Mouse (Mus musculus) hindbrain, embryonic 14.5 days (tissue): ENCODE data around the gene Gm5426. TPM values are rescaled to one million over a fixed set of nuclear protein-coding genes. Genes with fewer than 3 reads are reported as not detected.

Source experiments
- ATAC-seq: fragments of 200-750 bp; cut with Nextera tagmentation; 2 replicates; pipeline ENCODE4 v1.8.0; 2017; ENCODE audit warnings: moderate number of reproducible peaks, mild to moderate bottlenecking, moderate TSS enrichment, moderate library complexity; ENCODE audit not compliant: low FRiP score
- DNase-seq: peaks from one replicate; pipeline ENCODE4 v3.0.0-alpha.2; 2015; ENCODE audit warnings: low spot score
- H3K27ac ChIP-seq: fragments of 300-500 bp; sonication (generic); 2 replicates; pipeline ENCODE4 v1.5.1; 2014; ENCODE audit warnings: mild to moderate bottlenecking, moderate library complexity
- H3K27me3 ChIP-seq: fragments of 300-500 bp; sonication (generic); 2 replicates; pipeline ENCODE4 v1.6.1; 2014; ENCODE audit warnings: mild to moderate bottlenecking, low read length, mixed read lengths; ENCODE audit not compliant: control insufficient read depth, insufficient read depth
- H3K36me3 ChIP-seq: fragments of 300-500 bp; sonication (generic); replicated peaks from 2 replicates; pipeline ENCODE4 v1.6.1; 2014; ENCODE audit not compliant: control insufficient read depth, insufficient read depth
- H3K4me1 ChIP-seq: fragments of 300-500 bp; sonication (generic); replicated peaks from 2 replicates; pipeline ENCODE4 v1.6.1; 2014; ENCODE audit warnings: antibody characterized with exemption, low read length, mixed read lengths; ENCODE audit not compliant: control insufficient read depth, insufficient read depth
- H3K4me2 ChIP-seq: fragments of 300-500 bp; sonication (generic); replicated peaks from 2 replicates; pipeline ENCODE4 v1.6.1; 2014; ENCODE audit warnings: mild to moderate bottlenecking, moderate library complexity
- H3K4me3 ChIP-seq: fragments of 300-500 bp; sonication (generic); replicated peaks from 2 replicates; pipeline ENCODE4 v1.5.1; 2014; ENCODE audit warnings: mild to moderate bottlenecking, low read length
- H3K9ac ChIP-seq: fragments of 300-500 bp; sonication (generic); 2 replicates; pipeline ENCODE4 v1.6.1; 2014
- H3K9me3 ChIP-seq: fragments of 300-500 bp; sonication (generic); 2 replicates; pipeline ENCODE4 v1.6.1; 2016; ENCODE audit warnings: low read length; ENCODE audit not compliant: control insufficient read depth
- WGBS: fragments of 180-500 bp; shearing (Covaris S2); extraction: QIAGEN DNeasy Blood & Tissue Kit; methylation state at CpG from one replicate; pipeline ENCODE4 v1.1.7; 2014; 5-methylcytosine and 5-hydroxymethylcytosine counted together
- microRNA-seq: library from miRNA; unstranded; fragments of <30 nt; microRNA quantifications from one replicate; pipeline ENCODE4, GENCODE M21; 2016
- polyA plus RNA-seq: library from polyadenylated mRNA; unstranded; fragments of >200 nt; fragmentation: Nextera tagmentation; extraction: Ambion mirVana; gene quantifications from 2 replicates; pipeline ENCODE4 v1.2.1, GENCODE M21; 2014

The Gm5426 gene
- polyA plus RNA-seq, 1 experiment from 2014 or later: not detected

DNA sequence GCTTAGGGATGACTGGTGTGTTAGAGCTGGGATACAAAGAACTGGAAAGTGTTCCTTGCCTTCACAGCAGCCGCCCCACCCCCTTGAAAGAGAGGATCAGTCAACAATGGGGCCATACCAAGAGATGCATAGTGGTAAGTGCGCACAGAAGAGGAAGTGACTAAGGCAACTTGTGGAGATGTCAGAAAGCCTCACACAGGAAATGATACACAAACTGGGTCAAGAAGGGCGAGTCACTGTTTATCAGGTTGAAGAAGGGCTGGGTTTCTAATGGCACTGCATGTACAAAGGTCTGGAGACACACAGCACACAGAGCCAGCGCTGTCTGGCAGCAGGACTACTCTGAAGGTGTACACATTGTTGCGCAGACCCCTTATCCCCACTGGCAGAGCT, 45.0 kb downstream of the Gm5426 start:
- no peaks in the 10 kb centered on the region for H3K4me1 ChIP-seq
- H3K9me3 ChIP-seq: 0 out of 2 replicates have a peak, but pooled peaks cover 4% of the 10 kb centered on the region
- no peaks in the 10 kb centered on the region for H3K36me3 ChIP-seq
- DNase-seq (no peak), ATAC-seq (no peak)
- H3K4me2 ChIP-seq: no peak overlapping the region
- 87% methylated on average over 5 of the region's 5 CpGs for WGBS
- no peaks in the 10 kb centered on the region for H3K27me3 ChIP-seq
- no peak overlapping the region for H3K4me3 ChIP-seq
- no peak overlapping the region for H3K9ac ChIP-seq
- no peak overlapping the region for H3K27ac ChIP-seq

DNA sequence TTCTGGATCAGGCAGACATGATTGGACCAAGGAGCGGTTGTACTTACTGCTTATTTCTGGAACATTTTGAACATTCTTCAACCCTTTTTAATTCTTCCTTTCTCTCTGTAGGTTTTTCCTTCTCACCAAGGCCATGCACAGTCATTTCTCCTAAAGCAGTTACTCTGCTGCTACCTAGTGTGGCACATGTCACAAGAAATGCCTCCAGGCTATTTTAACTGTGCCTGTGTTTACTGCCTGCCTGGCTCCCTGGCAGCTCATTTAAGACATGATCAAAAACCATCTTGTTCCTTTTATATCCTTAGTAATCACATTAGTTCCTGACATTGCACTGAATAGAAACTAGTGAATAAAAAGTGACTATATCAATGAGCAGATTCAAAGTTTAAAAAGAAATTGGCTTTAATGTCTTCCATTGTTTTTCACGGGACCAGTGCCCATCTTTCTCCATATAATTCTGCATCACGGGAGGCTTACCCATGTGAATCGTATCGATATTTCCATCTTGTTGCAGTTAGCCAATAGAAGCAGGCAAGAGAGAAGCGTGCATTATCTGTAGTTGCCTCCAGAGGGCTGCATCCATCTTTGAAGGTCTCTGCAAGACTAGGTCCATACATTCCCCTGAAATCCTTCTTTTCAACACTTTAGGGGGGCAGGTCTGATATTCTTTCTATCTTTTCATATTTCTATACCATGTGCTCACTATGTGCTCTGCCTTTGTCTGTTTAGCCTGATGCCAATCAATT, 45.7 kb downstream of the Gm5426 start:
- no peak for DNase-seq

DNA sequence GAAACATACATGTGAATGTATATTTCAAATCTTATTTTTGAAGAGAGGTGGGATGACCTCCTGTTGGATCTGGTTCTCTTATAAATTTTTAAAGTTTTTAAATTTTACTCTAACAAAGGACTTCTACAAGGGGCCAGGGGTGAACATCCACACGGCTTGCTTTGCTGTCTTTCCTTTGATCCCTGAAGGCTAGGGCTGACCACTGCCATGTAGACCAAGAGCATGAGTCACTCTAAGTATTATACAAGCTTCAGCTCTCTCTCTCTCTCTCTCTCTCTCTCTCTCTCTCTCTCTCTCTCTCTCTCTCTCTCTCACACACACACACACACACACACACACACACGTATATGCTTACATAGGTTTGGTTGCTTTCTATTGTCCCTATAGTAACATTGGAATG, 48.6 kb downstream of the Gm5426 start:
- Histone ChIP-seq H3K4me3 (no peak overlapping the region), H3K4me2 (no peak overlapping the region), H3K4me1 (no peaks in the 10 kb centered on the region), H3K9ac (no peak overlapping the region), H3K36me3 (no peaks in the 10 kb centered on the region), H3K9me3 (0 out of 2 replicates have a peak, but pooled peaks cover 4% of the 10 kb centered on the region), H3K27me3 (no peaks in the 10 kb centered on the region), H3K27ac (no peak overlapping the region)
- ATAC-seq: no peak
- DNase-seq: no peak
- WGBS: 77% methylated on average over 2 of the region's 2 CpGs

More for the DNA sequence above, 45.7 kb downstream of the Gm5426 start:
- 0 out of 2 replicates have a peak, but pooled peaks cover 4% of the 10 kb centered on the region for H3K9me3 ChIP-seq
- no peak overlapping the region for H3K4me2 ChIP-seq
- no peak overlapping the region for H3K27ac ChIP-seq
- H3K9ac ChIP-seq: no peak overlapping the region
- H3K4me1 ChIP-seq: no peaks in the 10 kb centered on the region
- H3K4me3 ChIP-seq: no peak overlapping the region
- no peak for ATAC-seq
- WGBS: 76% methylated on average over 6 of the region's 6 CpGs
- no peaks in the 10 kb centered on the region for H3K36me3 ChIP-seq
- no peaks in the 10 kb centered on the region for H3K27me3 ChIP-seq

DNA sequence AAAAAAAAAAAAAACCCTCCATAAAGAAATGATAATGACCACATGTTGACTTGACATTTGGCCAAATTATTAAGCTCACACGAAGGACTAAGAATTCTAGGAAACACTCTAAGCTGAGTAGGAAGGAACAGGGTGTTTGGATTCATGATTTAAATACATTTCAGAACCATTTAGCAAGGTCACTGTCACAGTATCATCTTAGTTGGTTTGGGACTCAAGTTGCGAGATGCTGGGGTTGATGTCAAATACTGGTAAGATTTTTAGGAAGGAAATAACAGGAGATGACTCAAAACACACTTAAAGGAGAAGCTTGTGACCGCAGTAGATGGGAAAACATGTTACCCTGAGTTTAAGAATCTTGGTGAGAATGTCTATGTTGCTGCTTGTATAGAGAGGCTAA, 49.2 kb downstream of the Gm5426 start:
- H3K27ac ChIP-seq: no peak overlapping the region
- H3K4me1 ChIP-seq: no peaks in the 10 kb centered on the region
- no peak overlapping the region for H3K9ac ChIP-seq
- H3K4me2 ChIP-seq: no peak overlapping the region
- H3K36me3 ChIP-seq: no peaks in the 10 kb centered on the region
- WGBS: 92% methylated on average over 3 of the region's 3 CpGs
- ATAC-seq (no peak), DNase-seq (no peak)
- H3K9me3 ChIP-seq: 0 out of 2 replicates have a peak, but pooled peaks cover 4% of the 10 kb centered on the region
- H3K4me3 ChIP-seq: no peak overlapping the region
- no peaks in the 10 kb centered on the region for H3K27me3 ChIP-seq

Small RNAs within 50 kb of the gene (microRNA-seq; reads per million reads assigned to microRNA genes)
- not detected for gene Gm22913

Other genes starting within 250 kb of the Gm5426 start
- 26.3 and 29.3 TPM in 2 replicates for gene Eea1, start 196.0 kb upstream of the Gm5426 start, polyA plus RNA-seq